15 mouse cellular contexts compared by ENCODE assay signal in genomic region chr10:23812852-23813766, GRCm38 (mm10). TPM values are rescaled to one million over a fixed set of nuclear protein-coding genes. Genes with fewer than 3 reads are reported as not detected.
DNase-seq lines count a peak whose midpoint lies in the region; ATAC-seq and TF ChIP-seq lines count a peak whose summit lies in the region.
"Had no signal": no experiment of that assay in that cellular context is flagged by ENCODE, and none has a peak within 500 bp of the region (broad histone marks: within the 10 kb centered on the region; RNA-seq: fewer than 3 reads in every experiment).

No protein-coding gene starts in this region.

- no peak overlapping the region for H3K4me3 ChIP-seq in midbrain, embryonic 11.5 days (ENCODE audit: low read depth, low read length)
- no peak overlapping the region for H3K4me3 ChIP-seq in midbrain, embryonic 15.5 days
- no peak overlapping the region for H3K4me3 ChIP-seq in hindbrain, embryonic 16.5 days (ENCODE audit: low read length)
- H3K4me3 ChIP-seq: embryonic facial prominence, embryonic 15.5 days; layer of hippocampus, adult 2 months; left cerebral cortex, adult 2 months; limb, embryonic 15.5 days; stomach, embryonic 15.5 days had no signal

- no peaks in the 10 kb centered on the region for H3K36me3 ChIP-seq in midbrain, embryonic 11.5 days (ENCODE audit: control insufficient read depth, insufficient read depth, low read length)
- H3K36me3 ChIP-seq in midbrain, embryonic 15.5 days (replicated peaks) = peaks cover 6% of the 10 kb centered on the region; the same call in 1 of the 2 replicates
- H3K36me3 ChIP-seq in hindbrain, embryonic 16.5 days (ENCODE audit: control insufficient read depth, insufficient read depth, low read length) = 0 out of 2 replicates have a peak, but pooled peaks cover 2% of the 10 kb centered on the region

- DNase-seq in midbrain, embryonic 11.5 days (ENCODE audit: low spot score, missing footprints) = no peak
- peak; percentile 99 for DNase-seq in ES-CJ7 (ENCODE audit: low read depth, low spot score)
- peak; percentile 72 for DNase-seq in brain, embryonic 14.5 days (ENCODE audit: low read depth)
- DNase-seq in adrenal gland, adult 18-20 months (ENCODE audit: low spot score in 2 of 2) = no peak
- DNase-seq in natural killer cell, adult 2 months (ENCODE audit: low spot score in 2 of 2) = no peak

- no peak overlapping the region for H3K27ac ChIP-seq in midbrain, embryonic 11.5 days (ENCODE audit: low read depth, low read length)
- H3K27ac ChIP-seq in midbrain, embryonic 15.5 days = no peak overlapping the region
- no peak overlapping the region for H3K27ac ChIP-seq in hindbrain, embryonic 16.5 days (ENCODE audit: low read depth, low read length)
- H3K27ac ChIP-seq: embryonic facial prominence, embryonic 15.5 days; layer of hippocampus, adult 2 months; left cerebral cortex, adult 2 months; limb, embryonic 15.5 days; stomach, embryonic 15.5 days had no signal

- 47% methylated on average over 11 of the region's 11 CpGs for WGBS in midbrain, embryonic 11.5 days
- WGBS in midbrain, embryonic 15.5 days = 43% methylated on average over 11 of the region's 11 CpGs
- 48% methylated on average over 11 of the region's 11 CpGs for WGBS in hindbrain, embryonic 16.5 days

- no peaks in the 10 kb centered on the region for H3K27me3 ChIP-seq in midbrain, embryonic 11.5 days (ENCODE audit: control insufficient read depth, insufficient read depth, low read length)
- no peaks in the 10 kb centered on the region for H3K27me3 ChIP-seq in midbrain, embryonic 15.5 days (replicated peaks)
- H3K27me3 ChIP-seq in hindbrain, embryonic 16.5 days (replicated peaks; ENCODE audit: control insufficient read depth, insufficient read depth, low read length) = no peaks in the 10 kb centered on the region
- H3K27me3 ChIP-seq: embryonic facial prominence, embryonic 15.5 days; limb, embryonic 15.5 days; stomach, embryonic 15.5 days had no signal

- no peak for TF ChIP-seq CTCF in brain, embryonic 14.5 days (IDR thresholded peaks at IDR 0.05; ENCODE audit: borderline replicate concordance, extremely low read depth, insufficient read depth, insufficient read length)

- no peak for TF ChIP-seq POLR2A in brain, embryonic 14.5 days (IDR thresholded peaks at IDR 0.05; ENCODE audit: borderline replicate concordance, extremely low read depth, insufficient read depth, insufficient read length, poor library complexity, severe bottlenecking)

- no peaks in the 10 kb centered on the region for H3K9me3 ChIP-seq in midbrain, embryonic 11.5 days (ENCODE audit: control insufficient read depth, low read length)
- no peaks in the 10 kb centered on the region for H3K9me3 ChIP-seq in midbrain, embryonic 15.5 days
- H3K9me3 ChIP-seq in hindbrain, embryonic 16.5 days (ENCODE audit: control insufficient read depth, low read length) = no peaks in the 10 kb centered on the region
- H3K9me3 ChIP-seq: embryonic facial prominence, embryonic 15.5 days; limb, embryonic 15.5 days; stomach, embryonic 15.5 days had no signal

- ATAC-seq in midbrain, embryonic 11.5 days (ENCODE audit: low FRiP score) = peak; percentile 72
- no peak; the same call in 1 of the 2 replicates for ATAC-seq in midbrain, embryonic 15.5 days (replicated peaks)
- ATAC-seq in hindbrain, embryonic 16.5 days = peak; percentile 27; the same call in 1 of the 2 replicates

- H3K9ac ChIP-seq in midbrain, embryonic 11.5 days (ENCODE audit: low read length) = no peak overlapping the region
- no peak overlapping the region for H3K9ac ChIP-seq in midbrain, embryonic 15.5 days
- H3K9ac ChIP-seq in hindbrain, embryonic 16.5 days (ENCODE audit: low read depth, low read length) = no peak overlapping the region
- H3K9ac ChIP-seq: embryonic facial prominence, embryonic 15.5 days; limb, embryonic 15.5 days; liver, postnatal 0 days; stomach, embryonic 15.5 days had no signal

- H3K4me1 ChIP-seq in midbrain, embryonic 11.5 days (ENCODE audit: control insufficient read depth, insufficient read depth, low read length) = 0 out of 2 replicates have a peak, but pooled peaks cover 2% of the 10 kb centered on the region
- no peaks in the 10 kb centered on the region for H3K4me1 ChIP-seq in midbrain, embryonic 15.5 days
- H3K4me1 ChIP-seq in hindbrain, embryonic 16.5 days (ENCODE audit: control insufficient read depth, insufficient read depth, low read depth, low read length) = no peaks in the 10 kb centered on the region
- H3K4me1 ChIP-seq: embryonic facial prominence, embryonic 15.5 days; limb, embryonic 15.5 days; stomach, embryonic 15.5 days had no signal

- no peak overlapping the region for H3K4me2 ChIP-seq in midbrain, embryonic 11.5 days
- no peak overlapping the region for H3K4me2 ChIP-seq in midbrain, embryonic 15.5 days
- H3K4me2 ChIP-seq in hindbrain, embryonic 16.5 days (ENCODE audit: low read length) = no peak overlapping the region
- H3K4me2 ChIP-seq: embryonic facial prominence, embryonic 15.5 days; limb, embryonic 15.5 days; stomach, embryonic 15.5 days had no signal

RNA-seq across cellular contexts. Expression of gene Slc18b1, which starts 16.3 kb away (rescaled TPM):
- polyA plus RNA-seq in midbrain, embryonic 11.5 days (2014; fragmentation: Nextera tagmentation; extraction: Ambion mirVana) = 14.5 and 16.6 TPM in 2 replicates
- 15.4 and 16.6 TPM in 2 replicates for polyA plus RNA-seq in midbrain, embryonic 15.5 days (2015; fragmentation: Nextera tagmentation; extraction: Ambion mirVana)
- polyA plus RNA-seq in brain, embryonic 14.5 days (2012; rRNA removed) = 25.7 and 28.3 TPM in 2 replicates
- 18.9 and 20.2 TPM in 2 replicates for polyA plus RNA-seq in hindbrain, embryonic 16.5 days (2015; fragmentation: Nextera tagmentation; extraction: Ambion mirVana)
- 10 to 100 TPM; 30.5 to 40.2 TPM for total RNA-seq in adrenal gland, adult 18-20 months (2021)

RNA-seq across cellular contexts. Expression of gene Rps12, which starts 26.0 kb away (rescaled TPM):
- polyA plus RNA-seq in midbrain, embryonic 11.5 days (2014; fragmentation: Nextera tagmentation; extraction: Ambion mirVana) = 118 and 132 TPM in 2 replicates
- 84.7 and 98.7 TPM in 2 replicates for polyA plus RNA-seq in midbrain, embryonic 15.5 days (2015; fragmentation: Nextera tagmentation; extraction: Ambion mirVana)
- polyA plus RNA-seq in brain, embryonic 14.5 days (2012; rRNA removed) = 2,858 and 3,479 TPM in 2 replicates
- polyA plus RNA-seq in hindbrain, embryonic 16.5 days (2015; fragmentation: Nextera tagmentation; extraction: Ambion mirVana) = 82.7 and 89.6 TPM in 2 replicates
- 100 to 1,000 TPM; 510 to 531 TPM for total RNA-seq in adrenal gland, adult 18-20 months (2021)

RNA-seq across cellular contexts. Expression of gene Vnn3, which starts 38.2 kb away (rescaled TPM):
- polyA plus RNA-seq in midbrain, embryonic 11.5 days (2014; fragmentation: Nextera tagmentation; extraction: Ambion mirVana) = not detected in 2 replicates
- polyA plus RNA-seq in midbrain, embryonic 15.5 days (2015; fragmentation: Nextera tagmentation; extraction: Ambion mirVana) = 0.09 TPM in 1 of 2 replicates, not detected in the other
- polyA plus RNA-seq in brain, embryonic 14.5 days (2012; rRNA removed) = 0.04 and 0.10 TPM in 2 replicates
- polyA plus RNA-seq in hindbrain, embryonic 16.5 days (2015; fragmentation: Nextera tagmentation; extraction: Ambion mirVana) = 0.14 TPM in 1 of 2 replicates, not detected in the other
- total RNA-seq in adrenal gland, adult 18-20 months (2021) = 10 to 100 TPM in 1 of 2 experiments, 1 to 10 TPM in 1; 4.2 to 44.2 TPM
- total RNA-seq: heart, postnatal 14 days; left cerebral cortex, adult 2 months had no signal
- polyA plus RNA-seq: cortical plate, adult 2 months; limb, embryonic 15.5 days had no signal

Comparison
In these comparisons a context has a peak if more than half of its experiments do, and no peak if none do; other contexts are left out.
1. DNase-seq: peak in ES-CJ7 (single experiment) and brain, embryonic 14.5 days (single experiment); none in midbrain, embryonic 11.5 days (single experiment), adrenal gland, adult 18-20 months (0 of 2) and natural killer cell, adult 2 months (0 of 2).
2. RNA of gene Rps12, which starts 26.0 kb away (polyA plus RNA-seq): 2,858 to 3,479 TPM in brain, embryonic 14.5 days; 118 to 132 TPM in midbrain, embryonic 11.5 days, 84.7 to 98.7 TPM in midbrain, embryonic 15.5 days and 82.7 to 89.6 TPM in hindbrain, embryonic 16.5 days; every median in the first group is over 10 times any median in the second.